Mouse (Mus musculus): ENCODE data around the gene Dennd1a. TPM values are rescaled to one million over a fixed set of nuclear protein-coding genes. Genes with fewer than 3 reads are reported as not detected.

Gene Dennd1a
- polyA plus RNA-seq, 1 experiment from 2014 or later: 30.3 TPM

GRCm38 (mm10) chr2:38196199-38197060, 90.8 kb downstream of the Dennd1a start:
- in situ Hi-C loops (cut with MboI; ENCODE audit: low pct_unique_long_range_greater_than_20kb): no loop called here
- peak; percentile 2 for DNase-seq (ENCODE audit: low read depth, low spot score)
- no peaks in the 10 kb centered on the region for H3K27me3 ChIP-seq
- POLR2A ChIA-PET: no interaction called here
- CTCF ChIA-PET: interaction anchor here (1.1 kb wide), 1 partner anchor 8 kb away, joined by 3 read pairs; no protein-coding TSS in a partner anchor
- no peak for TF ChIP-seq CTCF (IDR thresholded peaks at IDR 0.05)
- ATAC-seq: peak; percentile 62

- POLR2A ChIA-PET: no interaction called here
Measured at GRCm38 (mm10) chr2:38192007-38192406, 95.2 kb downstream of the Dennd1a start.

GRCm38 (mm10) chr2:38191601-38192000, 95.6 kb downstream of the Dennd1a start:
- ATAC-seq (no peak), DNase-seq (ENCODE audit: low read depth, low spot score) (no peak)
- ChIA-PET POLR2A (no interaction called here), CTCF (interaction anchor here (1.3 to 1.7 kb wide), 2 partner anchors 9 to 29 kb away, joined by 4 to 5 read pairs; no protein-coding TSS in a partner anchor)
- in situ Hi-C loops (cut with MboI; ENCODE audit: low pct_unique_long_range_greater_than_20kb): no loop called here
- no peak for TF ChIP-seq CTCF (IDR thresholded peaks at IDR 0.05)
- no peaks in the 10 kb centered on the region for H3K27me3 ChIP-seq

More at GRCm38 (mm10) chr2:38192007-38192406, 95.2 kb downstream of the Dennd1a start:
- in situ Hi-C loops (cut with MboI; ENCODE audit: low pct_unique_long_range_greater_than_20kb): no loop called here
- no peak for TF ChIP-seq CTCF (IDR thresholded peaks at IDR 0.05)
- no peak for ATAC-seq
- H3K27me3 ChIP-seq: no peaks in the 10 kb centered on the region
- no peak for DNase-seq (ENCODE audit: low read depth, low spot score)
- CTCF ChIA-PET: interaction anchor here (1.3 to 1.7 kb wide), 2 partner anchors 10 to 29 kb away, joined by 4 to 5 read pairs; no protein-coding TSS in a partner anchor

- ChIA-PET CTCF (interaction anchor here (0.8 to 1.9 kb wide), 4 partner anchors 12 to 190 kb away, joined by 3 to 6 read pairs (median 4); no protein-coding TSS in a partner anchor), POLR2A (interaction anchor here (0.6 kb wide), 1 partner anchor 101 kb away, joined by 3 read pairs; the partner anchor contains the start of gene Dennd1a)
- DNase-seq (ENCODE audit: low read depth, low spot score) (no peak), ATAC-seq (no peak)
- H3K27me3 ChIP-seq: no peaks in the 10 kb centered on the region
- TF ChIP-seq CTCF (IDR thresholded peaks at IDR 0.05): peak; percentile 58
- in situ Hi-C loops (cut with MboI; ENCODE audit: low pct_unique_long_range_greater_than_20kb): no loop called here
Measured at GRCm38 (mm10) chr2:38186438-38186837, 100.8 kb downstream of the Dennd1a start.

- ATAC-seq (no peak), DNase-seq (ENCODE audit: low read depth, low spot score) (no peak)
- POLR2A ChIA-PET: interaction anchor here (0.6 kb wide), 1 partner anchor 158 kb away, joined by 5 read pairs; no protein-coding TSS in a partner anchor
- H3K27me3 ChIP-seq: no peaks in the 10 kb centered on the region
- in situ Hi-C loops (cut with MboI; ENCODE audit: low pct_unique_long_range_greater_than_20kb): no loop called here
- CTCF ChIA-PET: no interaction called here
- TF ChIP-seq CTCF (IDR thresholded peaks at IDR 0.05): no peak
Measured at GRCm38 (mm10) chr2:38184977-38185376, 102.2 kb downstream of the Dennd1a start.

- DNase-seq (ENCODE audit: low read depth, low spot score) (no peak), ATAC-seq (no peak)
- ChIA-PET POLR2A (no interaction called here), CTCF (no interaction called here)
- no peak for TF ChIP-seq CTCF (IDR thresholded peaks at IDR 0.05)
- in situ Hi-C loops (cut with MboI; ENCODE audit: low pct_unique_long_range_greater_than_20kb): no loop called here
- H3K27me3 ChIP-seq: no peaks in the 10 kb centered on the region
Measured at GRCm38 (mm10) chr2:38183881-38184280, 103.3 kb downstream of the Dennd1a start.

GRCm38 (mm10) chr2:38182283-38182682, 104.9 kb downstream of the Dennd1a start:
- ATAC-seq (no peak), DNase-seq (ENCODE audit: low read depth, low spot score) (no peak)
- in situ Hi-C loops (cut with MboI; ENCODE audit: low pct_unique_long_range_greater_than_20kb): no loop called here
- ChIA-PET CTCF (interaction anchor here (0.9 to 1.2 kb wide), 3 partner anchors 9 to 37 kb away, joined by 3 to 4 read pairs (median 3); no protein-coding TSS in a partner anchor), POLR2A (interaction anchor here (0.6 to 1.1 kb wide), 2 partner anchors 24 to 157 kb away, joined by 3 read pairs; no protein-coding TSS in a partner anchor)
- no peak for TF ChIP-seq CTCF (IDR thresholded peaks at IDR 0.05)
- no peaks in the 10 kb centered on the region for H3K27me3 ChIP-seq

- ATAC-seq (no peak), DNase-seq (ENCODE audit: low read depth, low spot score) (no peak)
- in situ Hi-C loops (cut with MboI; ENCODE audit: low pct_unique_long_range_greater_than_20kb): no loop called here
- CTCF ChIA-PET: interaction anchor here (1.2 kb wide), 1 partner anchor 11 kb away, joined by 5 read pairs; no protein-coding TSS in a partner anchor
- no peaks in the 10 kb centered on the region for H3K27me3 ChIP-seq
- POLR2A ChIA-PET: interaction anchor here (1.3 kb wide), 1 partner anchor 11 kb away, joined by 3 read pairs; no protein-coding TSS in a partner anchor
- TF ChIP-seq CTCF (IDR thresholded peaks at IDR 0.05): no peak
Measured at GRCm38 (mm10) chr2:38177583-38177978, 109.6 kb downstream of the Dennd1a start.

GRCm38 (mm10) chr2:38176870-38177582, 110.2 kb downstream of the Dennd1a start:
- no peaks in the 10 kb centered on the region for H3K27me3 ChIP-seq
- TF ChIP-seq CTCF (IDR thresholded peaks at IDR 0.05): no peak
- ATAC-seq: no peak
- in situ Hi-C loops (cut with MboI; ENCODE audit: low pct_unique_long_range_greater_than_20kb): no loop called here
- CTCF ChIA-PET: interaction anchor here (0.9 to 1.2 kb wide), 4 partner anchors 10 to 154 kb away, joined by 3 to 5 read pairs (median 3); no protein-coding TSS in a partner anchor
- no peak for DNase-seq (ENCODE audit: low read depth, low spot score)
- POLR2A ChIA-PET: interaction anchor here (1.3 kb wide), 1 partner anchor 10 kb away, joined by 3 read pairs; no protein-coding TSS in a partner anchor

GRCm38 (mm10) chr2:38175276-38175675, 111.9 kb downstream of the Dennd1a start:
- no peak for DNase-seq (ENCODE audit: low read depth, low spot score)
- no peaks in the 10 kb centered on the region for H3K27me3 ChIP-seq
- no peak for TF ChIP-seq CTCF (IDR thresholded peaks at IDR 0.05)
- CTCF ChIA-PET: no interaction called here
- no peak for ATAC-seq
- POLR2A ChIA-PET: no interaction called here
- in situ Hi-C loops (cut with MboI; ENCODE audit: low pct_unique_long_range_greater_than_20kb): no loop called here

All from Patski (cell line).